In the genomic region with DNA sequence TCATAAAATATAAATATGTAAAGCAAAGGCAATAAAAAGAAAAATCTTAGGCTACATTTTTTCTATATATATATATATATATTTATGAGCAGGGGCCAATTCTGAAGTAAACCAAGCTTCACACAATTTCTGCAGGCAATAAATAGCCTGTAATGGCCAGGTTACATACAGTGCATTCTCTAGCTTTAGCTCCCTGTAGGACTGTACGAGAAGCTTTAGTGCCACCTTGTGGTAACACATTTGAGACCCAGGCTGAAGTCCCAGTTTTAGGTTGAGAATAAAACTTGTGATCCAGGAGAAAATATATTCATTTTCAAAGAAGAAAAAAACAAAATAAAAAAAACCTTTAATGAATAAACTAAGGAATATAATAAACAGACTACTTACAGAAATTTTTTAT, we compare ENCODE assay signal across 9 mouse cellular contexts. TPM values are rescaled to one million over a fixed set of nuclear protein-coding genes. Genes with fewer than 3 reads are reported as not detected.
A peak's percentile ranks its signal among the peaks of the same experiment; 100 is the strongest.
DNase-seq lines count a peak whose midpoint lies in the region; ATAC-seq and TF ChIP-seq lines count a peak whose summit lies in the region.
"Had no signal": no experiment of that assay in that cellular context is flagged by ENCODE, and none has a peak within 500 bp of the region (broad histone marks: within the 10 kb centered on the region; RNA-seq: fewer than 3 reads in every experiment).

No protein-coding gene starts in this region.

- TF ChIP-seq POLR2A in MEL (IDR thresholded peaks at IDR 0.05; ENCODE audit: control insufficient read depth in 1 of 2, insufficient read depth in 1 of 2, low read depth in 1 of 2, low read length in 2 of 2, poor library complexity in 1 of 2), result no peak

- H3K4me3 ChIP-seq in heart, postnatal 0 days (ENCODE audit: low read depth, low read length), result no peak overlapping the region
- no peak overlapping the region for H3K4me3 ChIP-seq in heart, embryonic 12.5 days
- H3K4me3 ChIP-seq in MEL (ENCODE audit: control insufficient read depth in 1 of 2, insufficient read depth in 1 of 2, low read depth in 2 of 2, low read length in 2 of 2), result no peak overlapping the region
- no peak overlapping the region for H3K4me3 ChIP-seq in intestine, embryonic 16.5 days (ENCODE audit: low read length)
- H3K4me3 ChIP-seq: stomach, embryonic 15.5 days had no signal

- no peaks in the 10 kb centered on the region for H3K9me3 ChIP-seq in heart, postnatal 0 days (replicated peaks; ENCODE audit: control insufficient read depth, low read length)
- H3K9me3 ChIP-seq in heart, embryonic 12.5 days (replicated peaks), result no peaks in the 10 kb centered on the region
- H3K9me3 ChIP-seq in MEL (replicated peaks; ENCODE audit: insufficient read depth, low read length), result no peaks in the 10 kb centered on the region
- no peaks in the 10 kb centered on the region for H3K9me3 ChIP-seq in intestine, embryonic 16.5 days (ENCODE audit: control insufficient read depth, low read length)
- H3K9me3 ChIP-seq: stomach, embryonic 15.5 days had no signal

- no peaks in the 10 kb centered on the region for H3K27me3 ChIP-seq in heart, postnatal 0 days (ENCODE audit: control insufficient read depth, insufficient read depth, low read length)
- H3K27me3 ChIP-seq in heart, embryonic 12.5 days (replicated peaks), result no peaks in the 10 kb centered on the region
- H3K27me3 ChIP-seq in MEL (ENCODE audit: control insufficient read depth in 1 of 2, insufficient read depth in 2 of 2, low read length in 2 of 2), result no peaks in the 10 kb centered on the region
- no peaks in the 10 kb centered on the region for H3K27me3 ChIP-seq in intestine, embryonic 16.5 days (replicated peaks; ENCODE audit: control insufficient read depth, insufficient read depth, low read length)
- H3K27me3 ChIP-seq: stomach, embryonic 15.5 days had no signal

- TF ChIP-seq EP300 in heart, postnatal 0 days (IDR thresholded peaks at IDR 0.05; ENCODE audit: low read depth), result no peak
- TF ChIP-seq EP300 in MEL (IDR thresholded peaks at IDR 0.05; ENCODE audit: low read depth in 1 of 2, low read length in 2 of 2), result no peak

- H3K4me1 ChIP-seq in heart, postnatal 0 days (ENCODE audit: control insufficient read depth, insufficient read depth), result no peaks in the 10 kb centered on the region
- no peaks in the 10 kb centered on the region for H3K4me1 ChIP-seq in heart, embryonic 12.5 days (replicated peaks)
- H3K4me1 ChIP-seq in MEL (ENCODE audit: control insufficient read depth in 1 of 2, insufficient read depth in 2 of 2, low read length in 2 of 2), result peaks cover 8% of the 10 kb centered on the region in 2 experiments; a peak in 3 of 4 replicates
- H3K4me1 ChIP-seq in intestine, embryonic 16.5 days (ENCODE audit: control insufficient read depth, insufficient read depth, low read length), result no peaks in the 10 kb centered on the region
- H3K4me1 ChIP-seq: stomach, embryonic 15.5 days had no signal

- no peak overlapping the region for H3K4me2 ChIP-seq in heart, postnatal 0 days (ENCODE audit: low read depth, low read length)
- H3K4me2 ChIP-seq in heart, embryonic 12.5 days, result no peak overlapping the region
- no peak overlapping the region for H3K4me2 ChIP-seq in intestine, embryonic 16.5 days (ENCODE audit: low read depth, low read length)
- H3K4me2 ChIP-seq: stomach, embryonic 15.5 days had no signal

- H3K36me3 ChIP-seq in heart, postnatal 0 days (replicated peaks; ENCODE audit: control insufficient read depth, insufficient read depth, low read length), result no peaks in the 10 kb centered on the region
- H3K36me3 ChIP-seq in heart, embryonic 12.5 days, result no peaks in the 10 kb centered on the region
- H3K36me3 ChIP-seq in MEL (ENCODE audit: control insufficient read depth in 1 of 2, insufficient read depth in 2 of 2, low read length in 2 of 2), result peaks cover 0 to 12% of the 10 kb centered on the region in 2 experiments; a peak in 2 of 4 replicates
- no peaks in the 10 kb centered on the region for H3K36me3 ChIP-seq in intestine, embryonic 16.5 days (ENCODE audit: control insufficient read depth, insufficient read depth, low read length)
- H3K36me3 ChIP-seq: stomach, embryonic 15.5 days had no signal

- no peak for ATAC-seq in heart, postnatal 0 days (ENCODE audit: insufficient read depth, low read depth)
- no peak for ATAC-seq in heart, embryonic 12.5 days (ENCODE audit: insufficient number of reproducible peaks, low FRiP score)
- peak; percentile 77 for ATAC-seq in intestine, embryonic 16.5 days
- no peak for ATAC-seq in megakaryocyte, adult 5-6 weeks (ENCODE audit: poor library complexity, severe bottlenecking)

- TF ChIP-seq RAD21 in MEL (IDR thresholded peaks at IDR 0.05; ENCODE audit: low read depth, low read length), result peak; percentile 87

- no peak overlapping the region for H3K27ac ChIP-seq in heart, postnatal 0 days (ENCODE audit: low read depth)
- H3K27ac ChIP-seq in heart, embryonic 12.5 days (ENCODE audit: poor library complexity, severe bottlenecking), result no peak overlapping the region
- no peak overlapping the region for H3K27ac ChIP-seq in MEL (ENCODE audit: control insufficient read depth, low read depth, low read length)
- H3K27ac ChIP-seq in intestine, embryonic 16.5 days (ENCODE audit: low read length), result no peak overlapping the region
- H3K27ac ChIP-seq: stomach, embryonic 15.5 days had no signal

- peak; percentile 35 for DNase-seq in heart, postnatal 0 days (ENCODE audit: low spot score)
- peak; percentile 63 for DNase-seq in MEL (ENCODE audit: low read depth, low spot score)
- peak; percentile 76 for DNase-seq in embryo, embryonic 10 days (ENCODE audit: low spot score)
- DNase-seq in lung, postnatal 10 days, result peak; percentile 44
- no peak for DNase-seq in gastrocnemius, postnatal 10 days

- 12% methylated on average over 1 of the region's 1 CpGs for WGBS in heart, postnatal 0 days
- WGBS in heart, embryonic 12.5 days, result 15% methylated on average over 1 of the region's 1 CpGs
- WGBS in intestine, embryonic 16.5 days, result 23% methylated on average over 1 of the region's 1 CpGs

- TF ChIP-seq CTCF in heart, postnatal 0 days (IDR thresholded peaks at IDR 0.05; ENCODE audit: low read depth), result peak; percentile 68
- TF ChIP-seq CTCF in MEL (IDR thresholded peaks at IDR 0.05 in 2 of 3, conservative IDR thresholded peaks at IDR 0.05 in 1 of 3; ENCODE audit: control insufficient read depth in 1 of 3, insufficient read depth in 1 of 3, low read depth in 2 of 3, low read length in 3 of 3, poor library complexity in 1 of 3, severe bottlenecking in 1 of 3), result peak; percentile 41 to 87 (median 57)

- no peak overlapping the region for H3K9ac ChIP-seq in heart, postnatal 0 days (replicated peaks; ENCODE audit: low read depth, low read length)
- H3K9ac ChIP-seq in heart, embryonic 12.5 days, result no peak overlapping the region
- no peak overlapping the region for H3K9ac ChIP-seq in MEL (ENCODE audit: control insufficient read depth, low read depth, low read length, poor library complexity, severe bottlenecking)
- no peak overlapping the region for H3K9ac ChIP-seq in intestine, embryonic 16.5 days (ENCODE audit: low read depth, low read length)
- H3K9ac ChIP-seq: stomach, embryonic 15.5 days had no signal

- H3K79me2 ChIP-seq in MEL (ENCODE audit: control insufficient read depth, insufficient read depth, low read length, poor library complexity), result no peaks in the 10 kb centered on the region

TF ChIP-seq in MEL, 35 proteins besides CTCF, POLR2A, EP300 and RAD21:
- TF ChIP-seq MAFK (IDR thresholded peaks at IDR 0.05; ENCODE audit: borderline replicate concordance, low read depth, low read length) (no peak), GABPA (IDR thresholded peaks at IDR 0.05; ENCODE audit: low read depth, low read length) (no peak), TCF12 (IDR thresholded peaks at IDR 0.05; ENCODE audit: low read depth, low read length) (no peak), JUND (IDR thresholded peaks at IDR 0.05; ENCODE audit: low read depth, low read length) (no peak), BHLHE40 (IDR thresholded peaks at IDR 0.05; ENCODE audit: borderline replicate concordance, low read depth, low read length) (0 out of 2 replicates have a peak, but pooled peaks have one; percentile 12), ZC3H11A (IDR thresholded peaks at IDR 0.05; ENCODE audit: low read depth, low read length) (peak; percentile 78), POLR2AphosphoS2 (IDR thresholded peaks at IDR 0.05; ENCODE audit: low read length) (no peak), E2F4 (IDR thresholded peaks at IDR 0.05; ENCODE audit: borderline replicate concordance, low read depth, low read length) (no peak), SMC3 (IDR thresholded peaks at IDR 0.05; ENCODE audit: low read depth, low read length) (peak; percentile 95), NRF1 (IDR thresholded peaks at IDR 0.05; ENCODE audit: insufficient read depth, low read depth, low read length, poor library complexity, severe bottlenecking) (no peak), GATA1 (IDR thresholded peaks at IDR 0.05; ENCODE audit: low read depth, low read length) (no peak), SIN3A (IDR thresholded peaks at IDR 0.05; ENCODE audit: low read length) (no peak)

RNA-seq across cellular contexts. Expression of gene Aldh1a7, which starts 36.9 kb away (rescaled TPM):
- 1.9 and 6.0 TPM in 2 replicates for total RNA-seq in heart, postnatal 0 days (2014; rRNA removed; ENCODE audit: low replicate concordance)
- polyA plus RNA-seq in heart, postnatal 0 days (2015; fragmentation: Nextera tagmentation; extraction: Ambion mirVana), result 0.25 and 1.0 TPM in 2 replicates
- 0.42 and 1.7 TPM in 2 replicates for polyA plus RNA-seq in heart, embryonic 12.5 days (2016; fragmentation: Nextera tagmentation; extraction: Ambion mirVana)
- 0.10 TPM in 1 of 2 replicates, not detected in the other for total RNA-seq in MEL (2012; rRNA removed)
- under 1 TPM in 1 of 2 experiments, not detected in 1; 0.03 TPM for polyA plus RNA-seq in MEL (2012; ENCODE audit: insufficient read depth in 1 of 2, insufficient read length in 2 of 2, low read depth in 1 of 2, low replicate concordance in 2 of 2, missing spikeins in 1 of 2)
- polyA plus RNA-seq in intestine, embryonic 16.5 days (2015; fragmentation: Nextera tagmentation; extraction: Ambion mirVana), result 16.7 and 17.0 TPM in 2 replicates
- total RNA-seq in megakaryocyte, adult 5-6 weeks (2015), result 0.71 and 2.1 TPM in 2 replicates
- 0.92 and 1.9 TPM in 2 replicates for total RNA-seq in megakaryocyte, adult 5-6 weeks (2017)
- total RNA-seq in gastrocnemius, postnatal 10 days (2021), result under 1 TPM; 0.61 to 0.99 TPM
